Mouse (Mus musculus): Measurements from ENCODE around the gene Teddm1a. TPM values are rescaled to one million over a fixed set of nuclear protein-coding genes. Genes with fewer than 3 reads are reported as not detected.

Teddm1a gene
- total RNA-seq, 2 experiments from 2014 or later = not detected

DNA sequence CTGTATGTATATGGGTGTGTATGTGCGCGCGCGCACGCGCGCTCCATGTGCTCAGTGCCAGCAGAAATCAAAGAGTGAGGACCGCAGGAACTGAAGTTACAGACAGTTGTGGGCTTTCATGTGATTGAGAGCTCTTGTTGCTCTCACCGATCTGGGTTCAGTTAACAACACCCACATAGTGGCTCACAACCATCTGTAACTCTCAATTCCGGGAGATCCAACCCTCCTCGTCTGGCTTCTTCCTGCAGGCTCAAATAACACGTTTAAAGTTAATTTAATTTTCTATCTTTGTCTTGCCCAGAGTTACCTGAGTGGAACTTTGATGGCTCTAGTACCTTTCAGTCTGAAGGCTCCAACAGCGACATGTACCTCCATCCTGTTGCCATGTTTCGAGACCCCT, 12.7 kb downstream of the Teddm1a start:
- no peak for DNase-seq (ENCODE audit: low spot score in 2 of 2)

DNA sequence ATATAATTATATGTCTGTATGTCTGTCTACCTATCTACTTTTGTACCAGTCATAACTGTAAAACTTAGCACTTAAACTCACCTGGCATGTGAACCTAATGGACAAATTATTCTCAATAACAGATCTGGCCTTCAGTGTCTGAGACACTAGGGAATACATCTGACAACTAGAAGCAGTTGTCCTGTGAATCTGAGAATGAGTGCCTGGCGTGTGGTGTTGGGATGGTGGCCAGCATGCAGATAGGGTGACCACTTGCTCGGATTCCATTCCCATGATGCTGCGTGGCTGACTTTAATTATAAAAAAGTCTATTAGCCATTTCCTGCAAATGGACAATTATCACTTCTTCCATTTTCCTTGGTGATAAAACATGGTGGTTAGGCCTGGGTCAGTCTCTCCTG, 14.3 kb downstream of the Teddm1a start:
- no peak for DNase-seq (ENCODE audit: low spot score in 2 of 2)

DNA sequence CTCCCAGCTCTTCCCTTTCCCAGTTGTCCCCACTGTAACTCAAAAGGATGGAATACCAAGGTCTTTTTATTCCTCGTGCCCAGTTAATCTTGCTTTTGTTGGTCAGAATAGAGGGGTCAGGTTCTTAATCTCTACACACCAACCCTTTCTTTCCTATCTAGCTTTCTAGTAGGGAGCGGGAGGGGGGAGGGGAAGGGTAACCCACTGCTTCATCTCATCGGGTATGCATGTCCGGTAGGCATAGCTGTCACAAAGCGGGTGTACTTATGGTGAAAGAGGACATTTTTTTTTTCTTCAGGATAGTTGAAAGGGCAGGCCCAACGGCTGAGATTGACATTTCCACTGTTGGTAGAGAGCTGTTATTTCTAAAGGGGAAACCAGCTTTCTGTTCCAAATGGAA, 16.7 kb downstream of the Teddm1a start:
- no peak for DNase-seq (ENCODE audit: low spot score in 2 of 2)

DNA sequence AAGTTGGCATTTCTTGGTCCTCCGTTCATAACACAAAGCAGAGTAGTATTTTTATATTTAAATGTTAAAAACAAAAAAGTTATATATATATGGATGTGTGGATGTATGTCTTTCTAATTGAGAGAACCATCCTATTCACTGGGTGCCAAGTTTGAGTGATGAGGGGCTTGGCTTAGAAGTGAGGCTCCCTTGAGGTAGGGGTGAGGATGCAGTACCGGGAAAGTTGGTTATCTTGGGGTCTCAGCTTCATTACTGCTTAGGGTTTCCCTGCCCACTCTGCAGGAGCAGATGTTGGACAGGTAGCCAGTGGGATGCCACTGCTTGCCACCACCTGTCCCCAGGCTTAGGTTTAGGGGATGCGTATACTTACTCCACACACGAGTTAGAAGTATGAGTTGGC, 17.2 kb downstream of the Teddm1a start:
- DNase-seq (ENCODE audit: low spot score in 2 of 2) = no peak

DNA sequence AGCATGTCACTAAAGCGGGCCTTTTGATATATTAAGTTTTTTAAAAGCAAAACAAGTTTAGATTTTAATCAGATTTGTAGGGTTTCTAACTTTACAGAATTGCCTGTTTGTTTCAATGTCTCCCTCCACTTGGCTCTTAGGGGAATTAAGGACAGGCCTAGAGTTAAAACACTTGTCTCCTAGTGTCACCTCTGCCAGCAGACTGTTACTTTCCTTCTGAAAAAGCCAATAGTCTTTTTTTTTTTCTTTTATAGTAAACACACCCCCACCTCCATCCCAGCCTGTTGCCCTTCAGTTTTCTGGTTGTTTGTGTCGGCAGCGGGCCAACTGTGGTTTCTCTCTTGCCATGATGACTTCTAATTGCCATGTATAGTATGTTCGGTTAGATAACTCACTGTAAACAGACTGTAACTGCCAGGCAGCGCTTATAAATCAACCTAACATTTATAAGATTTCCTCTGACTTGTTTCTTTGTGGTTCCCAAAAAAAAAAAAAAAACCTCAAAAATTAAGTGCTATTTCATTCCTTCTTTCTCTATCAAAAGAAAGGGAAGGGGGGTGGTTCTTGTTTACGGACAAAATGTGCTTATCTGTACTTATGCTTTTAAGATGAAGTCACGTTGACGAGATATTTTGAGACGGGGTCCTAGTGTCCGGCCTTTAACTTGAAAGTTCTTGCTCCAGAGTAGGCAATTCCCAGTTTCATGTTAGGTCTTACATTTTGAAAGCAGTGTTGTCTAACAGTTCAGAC, 17.8 kb downstream of the Teddm1a start:
- no peak for DNase-seq (ENCODE audit: low spot score in 2 of 2)

DNA sequence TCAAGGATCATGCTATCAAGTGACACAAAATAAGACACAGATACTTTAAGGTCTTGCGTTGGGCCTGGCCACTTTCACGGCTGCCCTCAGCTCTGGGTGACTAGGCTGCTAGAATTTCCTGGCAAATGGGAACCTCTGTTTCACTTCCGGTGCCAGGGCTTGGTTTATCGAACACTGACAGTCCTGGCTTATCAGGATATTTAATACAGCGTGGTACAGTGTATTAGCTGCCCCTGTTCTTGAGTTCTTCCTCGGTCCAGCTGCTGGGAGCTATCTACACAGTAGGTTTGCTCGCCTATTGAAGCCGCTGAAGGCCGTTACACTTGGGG, 18.4 kb downstream of the Teddm1a start:
- DNase-seq (ENCODE audit: low spot score in 2 of 2) = no peak

DNA sequence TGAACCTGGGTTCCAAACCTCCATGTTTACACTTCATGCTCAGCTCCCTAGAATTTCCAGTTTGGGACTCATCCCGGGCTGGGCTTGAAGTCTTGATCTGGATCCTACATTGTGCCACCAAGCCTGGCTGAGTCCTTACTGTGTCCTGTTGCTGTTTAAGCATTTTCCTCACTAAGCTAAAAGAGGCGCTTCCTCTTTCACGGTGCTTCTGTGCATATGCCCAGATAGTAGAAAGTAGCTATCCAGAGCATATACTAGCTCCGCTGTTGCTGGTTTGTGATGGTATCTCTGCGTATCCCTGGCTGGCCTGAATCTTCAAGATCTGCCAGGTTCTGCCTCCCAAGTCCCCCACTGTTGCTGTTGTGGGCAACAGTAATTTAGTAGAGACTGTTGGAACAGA, 18.9 kb downstream of the Teddm1a start:
- no peak for DNase-seq (ENCODE audit: low spot score in 2 of 2)

DNA sequence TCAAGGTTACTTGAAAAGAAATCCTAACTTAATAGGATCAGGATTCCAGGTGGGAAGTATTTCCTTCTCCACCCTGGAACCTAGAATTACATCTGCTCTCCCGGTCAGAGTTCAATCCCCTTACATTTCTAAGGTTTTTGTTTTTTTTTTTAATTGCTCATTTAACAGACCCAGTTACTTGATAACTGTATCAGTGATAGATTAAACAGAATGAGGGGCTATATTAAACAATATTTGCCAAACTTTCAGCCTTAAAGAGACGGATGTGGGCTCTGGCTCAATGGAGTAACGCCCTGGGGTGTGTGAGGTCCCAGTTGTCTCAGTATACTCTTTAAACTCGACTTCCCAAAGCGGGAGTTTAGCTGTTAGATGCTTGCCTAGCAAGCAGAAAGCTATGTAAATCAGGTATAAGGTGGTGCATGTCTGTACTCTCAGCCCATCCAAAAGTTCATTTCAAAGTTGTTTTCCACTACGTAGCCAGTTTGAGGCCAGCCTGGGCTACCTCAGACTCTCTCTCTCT, 19.8 kb downstream of the Teddm1a start:
- no peak for DNase-seq (ENCODE audit: low spot score in 2 of 2)

DNA sequence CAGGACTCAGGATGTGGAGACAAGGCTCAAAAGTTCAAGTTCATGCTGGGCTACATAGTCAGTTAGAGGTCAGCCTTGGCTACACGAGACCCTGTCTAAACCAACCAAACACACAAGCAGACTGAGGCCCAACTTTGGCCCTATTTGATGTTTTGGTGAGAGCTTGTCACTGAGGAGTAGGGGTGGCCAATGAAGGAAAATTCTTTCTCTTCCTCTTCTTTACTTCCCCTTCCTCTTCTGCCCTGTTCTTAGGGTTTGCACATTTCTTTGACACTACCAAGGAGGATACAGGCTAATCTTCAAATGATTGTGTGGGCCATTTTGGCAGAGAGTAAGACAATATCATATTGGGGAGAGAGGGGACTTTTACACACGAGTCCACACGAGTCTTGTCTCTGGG, 22.3 kb downstream of the Teddm1a start:
- DNase-seq (ENCODE audit: low spot score in 2 of 2) = no peak

DNA sequence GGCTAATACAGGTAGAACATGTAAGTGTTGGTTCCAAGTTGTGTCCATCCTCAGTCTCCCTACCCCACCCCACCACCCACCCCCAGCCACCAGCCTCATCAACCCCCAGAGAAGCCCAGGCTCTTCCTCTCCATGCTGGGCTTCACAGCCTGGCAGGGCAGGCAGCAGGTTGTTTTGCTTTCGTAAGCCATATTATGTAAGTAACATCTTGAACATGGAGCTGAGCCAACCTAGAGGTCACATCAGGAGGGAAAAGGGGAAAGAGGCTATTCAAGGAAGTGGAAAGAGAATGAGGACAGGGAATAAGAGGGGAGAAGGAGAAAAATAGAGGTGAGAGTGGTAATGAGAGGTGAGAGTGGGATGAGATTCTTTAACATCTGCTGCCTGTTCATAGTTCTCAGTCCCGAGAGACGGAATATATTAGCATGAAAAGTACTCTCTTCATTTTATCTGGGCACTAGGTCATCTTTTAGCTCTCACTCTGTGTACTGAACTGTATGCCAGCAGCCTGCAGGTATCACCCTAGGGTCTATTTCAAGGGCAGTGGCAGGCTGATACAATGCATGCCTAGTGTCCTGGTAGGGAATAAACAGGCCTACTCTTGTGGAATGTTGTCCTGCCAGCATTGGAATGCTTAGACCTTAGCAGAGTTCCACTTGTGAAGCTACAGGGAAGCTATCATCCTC, 27.1 kb downstream of the Teddm1a start:
- no peak for DNase-seq (ENCODE audit: low spot score in 2 of 2)

DNA sequence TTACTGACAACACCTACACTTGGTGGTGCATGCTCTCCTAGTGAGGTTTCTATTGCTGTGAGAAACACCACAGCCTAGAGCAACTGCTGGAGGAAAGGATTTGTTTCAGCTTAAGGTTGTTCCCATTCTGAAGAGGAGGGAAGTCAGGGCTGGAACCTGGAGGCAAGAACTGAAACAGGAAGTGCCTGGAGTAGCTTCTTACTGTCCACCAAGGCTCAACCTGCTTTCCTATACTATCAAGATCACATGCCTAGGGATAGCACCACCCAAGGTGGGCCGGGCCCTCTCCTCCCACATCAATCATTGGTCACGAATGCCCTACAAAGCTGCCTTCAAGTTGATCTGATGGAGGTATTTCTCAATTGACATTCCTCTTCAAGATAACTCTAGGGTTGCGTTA, 30.1 kb downstream of the Teddm1a start:
- DNase-seq (ENCODE audit: low spot score in 2 of 2) = no peak

DNA sequence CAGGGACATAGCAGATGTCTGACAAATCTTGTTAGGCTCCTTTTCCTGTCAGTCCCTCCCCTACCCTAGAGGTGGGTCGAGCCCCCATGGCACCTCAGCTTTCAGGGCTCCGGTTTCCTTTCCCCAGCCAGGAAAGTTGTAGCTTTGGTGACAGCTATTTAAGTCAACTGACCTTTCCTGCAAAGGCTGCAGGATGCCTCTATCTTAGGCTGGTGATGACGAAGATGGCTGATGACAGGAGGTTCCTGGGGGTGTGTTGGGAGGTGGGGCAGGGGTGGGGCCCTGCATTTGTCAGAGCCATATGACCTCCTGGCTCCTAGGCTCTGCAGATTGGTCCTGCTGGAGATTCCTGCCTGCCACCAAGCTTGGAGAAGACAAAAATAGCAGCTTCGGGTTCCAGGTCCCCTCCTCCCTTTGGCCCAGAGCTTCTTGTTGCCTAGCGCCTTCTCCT, 31.1 kb downstream of the Teddm1a start:
- no peak for DNase-seq (ENCODE audit: low spot score in 2 of 2)

DNA sequence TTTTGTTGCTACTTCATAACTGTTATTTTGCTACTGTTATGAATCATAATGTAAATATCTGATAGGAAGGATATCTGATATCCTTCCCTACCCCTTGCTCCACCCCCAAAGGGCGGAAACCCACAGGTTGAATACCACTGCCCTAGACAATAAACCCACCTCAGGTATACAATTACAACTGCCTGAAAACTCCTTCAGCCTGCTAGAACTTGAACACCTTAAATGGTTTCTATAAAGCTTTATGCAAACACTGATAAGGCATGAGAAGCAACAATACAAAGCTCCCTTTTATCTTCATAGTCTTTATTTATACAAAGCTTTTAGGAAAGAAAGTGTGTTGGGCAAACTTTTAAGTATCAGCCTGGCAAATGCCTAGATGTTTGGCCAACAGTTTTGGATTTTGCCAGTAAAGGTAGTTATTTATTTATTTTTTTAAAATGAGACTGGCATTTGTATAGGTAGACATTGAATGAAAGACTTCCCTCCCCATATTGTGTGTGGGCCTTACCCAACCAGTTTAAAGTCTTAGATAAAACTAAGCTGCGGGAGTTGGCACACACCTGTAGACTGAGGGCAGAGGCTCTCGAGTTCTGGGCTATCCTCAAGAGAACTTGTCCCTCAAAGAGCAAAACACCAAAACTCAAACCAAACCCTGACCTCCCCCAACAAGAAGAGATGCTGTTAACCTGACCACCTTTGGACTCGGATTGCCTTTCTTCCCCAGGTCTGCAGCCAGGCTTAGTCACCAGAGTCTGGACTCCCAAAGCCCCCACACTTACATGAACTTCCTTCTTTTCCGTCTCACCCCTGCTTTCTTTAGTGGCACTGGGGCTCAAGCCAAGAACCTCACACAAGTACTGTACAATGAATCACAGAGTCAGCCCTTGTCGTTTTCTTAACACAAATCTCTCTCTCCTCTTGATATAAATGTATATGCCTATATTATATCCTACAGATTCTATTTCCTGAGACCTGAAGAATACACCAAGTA, 33.1 kb downstream of the Teddm1a start:
- DNase-seq (ENCODE audit: low spot score in 2 of 2) = no peak

DNA sequence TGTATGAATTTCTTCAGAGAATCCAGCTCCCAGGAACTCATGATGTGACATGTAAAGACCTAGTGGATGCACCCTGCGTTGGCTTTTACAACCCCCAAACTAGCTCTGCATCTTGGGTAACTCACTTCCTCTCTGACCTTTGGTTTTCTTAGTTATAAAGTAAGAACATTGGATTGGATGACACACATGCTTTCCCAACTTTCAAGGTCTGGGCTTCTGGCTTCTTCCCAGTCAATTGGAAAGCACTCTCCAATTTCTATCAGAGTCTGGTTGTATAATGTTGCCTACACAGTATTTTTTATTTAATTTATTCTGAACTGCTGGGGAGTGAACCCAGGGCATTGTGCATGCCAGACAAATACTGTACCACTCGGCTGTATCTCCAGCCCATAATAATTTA, 38.9 kb downstream of the Teddm1a start:
- DNase-seq (ENCODE audit: low spot score in 2 of 2) = no peak

DNA sequence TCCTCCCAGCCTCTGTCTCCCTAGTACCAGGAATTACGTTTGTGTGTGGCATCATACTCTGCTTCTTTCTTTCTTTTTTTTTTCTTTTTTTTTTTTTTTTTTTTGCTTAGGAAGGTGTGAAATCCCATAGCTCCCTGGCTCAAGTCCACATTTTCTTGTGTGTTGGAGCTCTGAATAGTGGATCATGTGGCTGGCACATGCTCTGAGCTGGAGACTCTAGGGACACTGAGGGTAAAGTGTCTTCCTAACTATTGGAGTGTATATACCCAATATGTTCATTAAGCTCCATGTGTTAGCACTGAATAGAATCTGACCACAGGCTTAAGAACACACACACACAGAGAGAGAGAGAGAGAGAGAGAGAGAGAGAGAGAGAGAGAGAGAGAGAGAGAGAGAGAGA, 42.2 kb downstream of the Teddm1a start:
- no peak for DNase-seq (ENCODE audit: low spot score in 2 of 2)

DNA sequence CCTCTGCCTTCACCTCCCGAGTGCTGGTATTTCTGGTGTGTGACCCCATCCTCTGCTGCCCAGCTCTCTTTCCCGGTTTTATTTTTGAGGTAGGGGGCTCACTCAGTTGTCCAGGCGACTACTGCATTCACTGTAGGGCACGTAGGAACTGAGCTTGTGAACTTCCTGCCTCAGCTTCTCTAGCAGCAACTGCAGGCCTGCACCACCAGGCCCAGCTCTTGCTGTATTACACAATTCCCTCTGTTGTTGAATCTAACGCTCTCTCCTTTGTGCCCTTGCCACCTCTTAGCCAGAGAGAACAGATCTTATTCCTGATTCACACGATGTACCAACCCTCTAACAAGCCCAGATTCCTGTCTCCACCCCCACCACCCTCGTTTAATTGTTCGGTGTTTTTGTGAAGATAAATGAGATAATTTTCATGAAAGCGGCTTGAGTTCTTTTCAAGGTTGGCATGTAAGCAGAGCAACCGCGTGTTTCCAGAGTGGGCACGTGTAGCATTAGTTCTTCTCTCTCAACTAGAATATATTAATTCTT, 44.4 kb downstream of the Teddm1a start:
- no peak for DNase-seq (ENCODE audit: low spot score in 2 of 2)

DNA sequence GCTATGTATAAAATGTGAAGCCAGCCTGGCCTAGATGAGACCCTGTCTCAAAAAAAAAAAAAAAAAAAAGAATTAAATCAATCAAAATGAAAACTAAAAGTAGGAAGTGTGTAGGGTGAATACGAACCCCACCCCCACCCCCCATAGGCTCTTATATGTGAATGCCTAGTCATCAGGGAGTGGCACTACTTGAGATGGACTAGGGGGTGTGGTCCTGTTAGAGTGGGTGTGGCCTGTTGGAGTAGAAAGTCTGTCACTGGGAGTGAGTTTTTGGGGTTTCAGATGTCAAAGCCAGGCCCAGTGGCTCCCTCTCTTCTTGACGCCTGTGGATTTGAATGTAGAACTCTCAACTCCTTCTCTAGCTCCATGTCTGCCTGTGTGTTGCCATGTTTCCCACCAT, 45.5 kb downstream of the Teddm1a start:
- DNase-seq (ENCODE audit: low spot score in 2 of 2) = no peak

DNA sequence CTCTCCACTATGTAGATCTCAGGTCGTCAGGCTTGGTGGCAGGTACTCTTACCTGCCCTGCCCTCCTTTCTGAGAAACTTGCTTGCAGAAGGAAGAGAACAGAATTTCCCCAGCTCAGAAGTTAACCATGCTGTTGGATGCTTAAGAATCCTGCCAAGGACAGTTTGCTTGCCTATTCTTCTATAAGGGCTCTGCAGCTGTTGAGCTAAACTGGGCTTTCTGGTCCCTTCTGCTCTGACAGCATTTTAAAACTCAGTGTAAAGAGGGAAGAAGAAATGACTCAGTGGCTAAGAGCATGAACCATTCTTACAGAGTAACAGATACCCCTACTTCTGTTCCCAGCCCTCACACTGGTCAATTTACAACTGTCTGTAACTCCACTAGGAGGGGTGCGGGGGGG, 49.4 kb downstream of the Teddm1a start:
- DNase-seq (ENCODE audit: low spot score in 2 of 2) = no peak
